Mouse (Mus musculus) midbrain, embryonic 13.5 days (tissue): ENCODE measurements around the gene Ly6g6e. TPM values are rescaled to one million over a fixed set of nuclear protein-coding genes. Genes with fewer than 3 reads are reported as not detected.
"Not testable (repeated sequence)": the region's sequence is repeated elsewhere in the genome, so short reads cannot be mapped to it uniquely, and the experiment has no call there.

Experiments used
- ATAC-seq: fragments of 200-750 bp; cut with Nextera tagmentation; 2 replicates; pipeline ENCODE4 v1.8.0; 2017; ENCODE audit warnings: mild to moderate bottlenecking, moderate TSS enrichment, moderate library complexity
- H3K27ac ChIP-seq: fragments of 300-500 bp; sonication (generic); 2 replicates; pipeline ENCODE4 v1.5.1; 2015; ENCODE audit warnings: inconsistent platforms, mild to moderate bottlenecking, moderate library complexity
- H3K27me3 ChIP-seq: fragments of 300-500 bp; sonication (generic); 2 replicates; pipeline ENCODE4 v1.6.1; 2015; ENCODE audit warnings: mild to moderate bottlenecking, inconsistent platforms
- H3K36me3 ChIP-seq: fragments of 300-500 bp; sonication (generic); 2 replicates; pipeline ENCODE4 v1.6.1; 2015; ENCODE audit warnings: mild to moderate bottlenecking, inconsistent platforms
- H3K4me1 ChIP-seq: fragments of 300-500 bp; sonication (generic); replicated peaks from 2 replicates; pipeline ENCODE4 v1.6.1; 2015; ENCODE audit warnings: inconsistent platforms
- H3K4me2 ChIP-seq: fragments of 300-500 bp; sonication (generic); replicated peaks from 2 replicates; pipeline ENCODE4 v1.6.1; 2015; ENCODE audit warnings: moderate library complexity, mild to moderate bottlenecking, inconsistent platforms
- H3K4me3 ChIP-seq: fragments of 300-500 bp; sonication (generic); replicated peaks from 2 replicates; pipeline ENCODE4 v1.5.1; 2015; ENCODE audit warnings: mild to moderate bottlenecking, inconsistent platforms
- H3K9ac ChIP-seq: fragments of 300-500 bp; sonication (generic); replicated peaks from 2 replicates; pipeline ENCODE4 v1.6.1; 2015; ENCODE audit warnings: mild to moderate bottlenecking, inconsistent platforms
- H3K9me3 ChIP-seq: fragments of 300-500 bp; sonication (generic); 2 replicates; pipeline ENCODE4 v1.6.1; 2016; ENCODE audit warnings: mild to moderate bottlenecking, inconsistent platforms
- WGBS: fragments of 180-500 bp; shearing (Covaris S2); methylation state at CpG from one replicate; pipeline ENCODE4 v1.1.7; 2015; 5-methylcytosine and 5-hydroxymethylcytosine counted together
- polyA plus RNA-seq: library from polyadenylated mRNA; unstranded; fragments of >200 nt; fragmentation: Nextera tagmentation; extraction: Ambion mirVana; gene quantifications from 2 replicates; pipeline ENCODE4 v1.2.1, GENCODE M21; 2015

The Ly6g6e gene
- polyA plus RNA-seq, 1 experiment from 2014 or later = 0.32 TPM

- peaks cover 52% of the 10 kb centered on the region for H3K36me3 ChIP-seq
- 88% methylated on average over 8 of the region's 8 CpGs for WGBS
These were observed 38.6 kb downstream of the Ly6g6e start, which contains the start of gene Ly6g5b for GRCm38 (mm10) chr17:35115046-35116019. Gene Ly6g5b (minus strand): TSS chr17:35115428.

GRCm38 (mm10) chr17:35120745-35121142, 44.0 kb downstream of the Ly6g6e start:
- peak overlapping the region; percentile 94 for H3K4me3 ChIP-seq
- H3K36me3 ChIP-seq = peaks cover 53% of the 10 kb centered on the region
- under 1% methylated on average over 33 of the region's 33 CpGs for WGBS
- no peaks in the 10 kb centered on the region for H3K27me3 ChIP-seq
- ATAC-seq = no peak
- H3K9me3 ChIP-seq = no peaks in the 10 kb centered on the region
- H3K27ac ChIP-seq = peak overlapping the region; percentile 57
- peaks cover 30% of the 10 kb centered on the region for H3K4me1 ChIP-seq
- H3K9ac ChIP-seq = peak overlapping the region; percentile 97
- H3K4me2 ChIP-seq = peak overlapping the region; percentile 98

More at GRCm38 (mm10) chr17:35115046-35116019, 38.6 kb downstream of the Ly6g6e start, which contains the start of gene Ly6g5b:
- ATAC-seq = no peak
- Histone ChIP-seq H3K27me3 (no peaks in the 10 kb centered on the region), H3K4me3 (no peak within 1 kb of the TSS), H3K4me1 (peaks cover 9% of the 10 kb centered on the region), H3K9ac (0 out of 2 replicates have a peak within 1 kb of the TSS, but pooled peaks have one; percentile 14), H3K9me3 (no peaks in the 10 kb centered on the region), H3K27ac (no peak within 1 kb of the TSS), H3K4me2 (no peak within 1 kb of the TSS)

- WGBS = under 1% methylated on average over 50 of the region's 50 CpGs
- Histone ChIP-seq H3K9ac (peak within 1 kb of the TSS; percentile 97), H3K9me3 (no peaks in the 10 kb centered on the region), H3K4me3 (peak within 1 kb of the TSS; percentile 94), H3K36me3 (peaks cover 47% of the 10 kb centered on the region), H3K4me2 (peak within 1 kb of the TSS; percentile 98), H3K4me1 (peaks cover 36% of the 10 kb centered on the region), H3K27ac (peak within 1 kb of the TSS; percentile 94), H3K27me3 (no peaks in the 10 kb centered on the region)
- peak; percentile 96 for ATAC-seq
These were observed 44.6 kb downstream of the Ly6g6e start, which contains the start of gene Gpank1 for GRCm38 (mm10) chr17:35121143-35121799. Gene Gpank1 (plus strand): TSS chr17:35121455.

GRCm38 (mm10) chr17:35121871-35122303, 45.2 kb downstream of the Ly6g6e start, which contains the start of gene Csnk2b:
Gene Csnk2b (minus strand): TSS chr17:35122053.
- H3K4me1 ChIP-seq = peaks cover 42% of the 10 kb centered on the region
- H3K4me3 ChIP-seq = peak within 1 kb of the TSS; percentile 94
- H3K27me3 ChIP-seq = no peaks in the 10 kb centered on the region
- H3K9ac ChIP-seq = peak within 1 kb of the TSS; percentile 97
- peaks cover 44% of the 10 kb centered on the region for H3K36me3 ChIP-seq
- peak within 1 kb of the TSS; percentile 94 for H3K27ac ChIP-seq
- peak within 1 kb of the TSS; percentile 98 for H3K4me2 ChIP-seq
- under 1% methylated on average over 19 of the region's 19 CpGs for WGBS
- ATAC-seq = no peak; the same call in 1 of the 2 replicates
- no peaks in the 10 kb centered on the region for H3K9me3 ChIP-seq

- Histone ChIP-seq H3K4me1 (peaks cover 52% of the 10 kb centered on the region), H3K36me3 (peaks cover 35% of the 10 kb centered on the region)
- H3K9me3 ChIP-seq, H3K4me3 ChIP-seq, H3K27me3 ChIP-seq, H3K27ac ChIP-seq, H3K9ac ChIP-seq, H3K4me2 ChIP-seq, ATAC-seq: not testable (repeated sequence)
- 94% methylated on average over 9 of the region's 9 CpGs for WGBS
These were observed 46.6 kb downstream of the Ly6g6e start for GRCm38 (mm10) chr17:35123287-35123686.

- not testable (repeated sequence) for H3K27me3 ChIP-seq, ATAC-seq, H3K4me3 ChIP-seq, H3K4me2 ChIP-seq, H3K27ac ChIP-seq, H3K9ac ChIP-seq, H3K9me3 ChIP-seq
- Histone ChIP-seq H3K36me3 (peaks cover 30% of the 10 kb centered on the region), H3K4me1 (peaks cover 52% of the 10 kb centered on the region)
- WGBS = 95% methylated on average over 12 of the region's 12 CpGs
These were observed 47.7 kb downstream of the Ly6g6e start for GRCm38 (mm10) chr17:35124261-35124896.

GRCm38 (mm10) chr17:35125081-35125480, 48.4 kb downstream of the Ly6g6e start:
- no peak for ATAC-seq
- Histone ChIP-seq H3K27ac (no peak overlapping the region), H3K4me1 (peaks cover 46% of the 10 kb centered on the region), H3K9ac (peak overlapping the region; percentile 90; the same call in 1 of the 2 replicates), H3K4me3 (no peak overlapping the region), H3K36me3 (peaks cover 34% of the 10 kb centered on the region), H3K4me2 (peak overlapping the region; percentile 85; the same call in 1 of the 2 replicates), H3K27me3 (no peaks in the 10 kb centered on the region), H3K9me3 (no peaks in the 10 kb centered on the region)
- 100% methylated on average over 1 of the region's 1 CpGs for WGBS

GRCm38 (mm10) chr17:35125578-35125977, 48.9 kb downstream of the Ly6g6e start:
- H3K36me3 ChIP-seq = peaks cover 39% of the 10 kb centered on the region
- peak overlapping the region; percentile 74; the same call in 1 of the 2 replicates for H3K27ac ChIP-seq
- WGBS = 37% methylated on average over 6 of the region's 6 CpGs
- peaks cover 41% of the 10 kb centered on the region for H3K4me1 ChIP-seq
- H3K4me2 ChIP-seq = peak overlapping the region; percentile 85
- peak overlapping the region; percentile 90 for H3K9ac ChIP-seq
- H3K9me3 ChIP-seq = no peaks in the 10 kb centered on the region
- H3K27me3 ChIP-seq = no peaks in the 10 kb centered on the region
- H3K4me3 ChIP-seq = peak overlapping the region; percentile 68
- ATAC-seq = no peak

GRCm38 (mm10) chr17:35126206-35126611, 49.5 kb downstream of the Ly6g6e start, which contains the start of gene D17H6S53E:
Gene D17H6S53E (plus strand): TSS chr17:35126373.
- Histone ChIP-seq H3K4me3 (peak within 1 kb of the TSS; percentile 68), H3K4me2 (peak within 1 kb of the TSS; percentile 85), H3K36me3 (peaks cover 39% of the 10 kb centered on the region), H3K27ac (peak within 1 kb of the TSS; percentile 74), H3K9ac (peak within 1 kb of the TSS; percentile 90), H3K9me3 (no peaks in the 10 kb centered on the region), H3K4me1 (peaks cover 40% of the 10 kb centered on the region), H3K27me3 (no peaks in the 10 kb centered on the region)
- peak; percentile 25; the same call in 1 of the 2 replicates for ATAC-seq
- under 1% methylated on average over 36 of the region's 36 CpGs for WGBS

GRCm38 (mm10) chr17:35127017-35127416, 50.3 kb downstream of the Ly6g6e start:
- Histone ChIP-seq H3K9ac (no peak overlapping the region), H3K4me2 (peak overlapping the region; percentile 85), H3K27ac (peak overlapping the region; percentile 74), H3K9me3 (no peaks in the 10 kb centered on the region), H3K27me3 (no peaks in the 10 kb centered on the region), H3K36me3 (peaks cover 39% of the 10 kb centered on the region), H3K4me1 (peaks cover 39% of the 10 kb centered on the region), H3K4me3 (peak overlapping the region; percentile 68)
- WGBS = 75% methylated on average over 13 of the region's 13 CpGs
- no peak for ATAC-seq
